Mouse (Mus musculus) heart, embryonic 15.5 days (tissue): ENCODE data around the gene Ablim1. TPM values are rescaled to one million over a fixed set of nuclear protein-coding genes. Genes with fewer than 3 reads are reported as not detected.

ENCODE experiments used
- ATAC-seq: fragments of 200-750 bp; cut with Nextera tagmentation; replicated peaks from 2 replicates; pipeline ENCODE4 v1.8.0; 2017; ENCODE audit warnings: low read depth, moderate TSS enrichment; ENCODE audit not compliant: insufficient number of reproducible peaks, insufficient read depth, low FRiP score
- H3K27ac ChIP-seq: fragments of 300-500 bp; sonication (generic); 2 replicates; pipeline ENCODE4 v1.5.1; 2015; ENCODE audit warnings: mild to moderate bottlenecking, inconsistent platforms
- H3K27me3 ChIP-seq: fragments of 300-500 bp; sonication (generic); 2 replicates; pipeline ENCODE4 v1.6.1; 2015; ENCODE audit warnings: inconsistent platforms
- H3K36me3 ChIP-seq: fragments of 300-500 bp; sonication (generic); 2 replicates; pipeline ENCODE4 v1.6.1; 2015; ENCODE audit warnings: mild to moderate bottlenecking, inconsistent platforms
- H3K4me1 ChIP-seq: fragments of 300-500 bp; sonication (generic); replicated peaks from 2 replicates; pipeline ENCODE4 v1.6.1; 2015; ENCODE audit warnings: inconsistent platforms
- H3K4me2 ChIP-seq: fragments of 300-500 bp; sonication (generic); 2 replicates; pipeline ENCODE4 v1.6.1; 2015; ENCODE audit warnings: inconsistent platforms, mild to moderate bottlenecking, moderate library complexity
- H3K4me3 ChIP-seq: fragments of 300-500 bp; sonication (generic); 2 replicates; pipeline ENCODE4 v1.5.1; 2015; ENCODE audit warnings: mild to moderate bottlenecking, inconsistent platforms
- H3K9ac ChIP-seq: fragments of 300-500 bp; sonication (generic); 2 replicates; pipeline ENCODE4 v1.6.1; 2015; ENCODE audit warnings: mild to moderate bottlenecking, inconsistent platforms
- H3K9me3 ChIP-seq: fragments of 300-500 bp; sonication (generic); replicated peaks from 2 replicates; pipeline ENCODE4 v1.6.1; 2016; ENCODE audit warnings: inconsistent platforms
- WGBS: fragments of 180-500 bp; shearing (Covaris S2); methylation state at CpG from one replicate; pipeline ENCODE4 v1.1.7; 2015; ENCODE audit warnings: mixed read lengths; 5-methylcytosine and 5-hydroxymethylcytosine counted together
- polyA plus RNA-seq: library from polyadenylated mRNA; unstranded; fragments of >200 nt; fragmentation: Nextera tagmentation; extraction: Ambion mirVana; gene quantifications from 2 replicates; pipeline ENCODE4 v1.2.1, GENCODE M21; 2015

Ablim1 gene
- polyA plus RNA-seq, 1 experiment from 2014 or later = 56.2 TPM

DNA sequence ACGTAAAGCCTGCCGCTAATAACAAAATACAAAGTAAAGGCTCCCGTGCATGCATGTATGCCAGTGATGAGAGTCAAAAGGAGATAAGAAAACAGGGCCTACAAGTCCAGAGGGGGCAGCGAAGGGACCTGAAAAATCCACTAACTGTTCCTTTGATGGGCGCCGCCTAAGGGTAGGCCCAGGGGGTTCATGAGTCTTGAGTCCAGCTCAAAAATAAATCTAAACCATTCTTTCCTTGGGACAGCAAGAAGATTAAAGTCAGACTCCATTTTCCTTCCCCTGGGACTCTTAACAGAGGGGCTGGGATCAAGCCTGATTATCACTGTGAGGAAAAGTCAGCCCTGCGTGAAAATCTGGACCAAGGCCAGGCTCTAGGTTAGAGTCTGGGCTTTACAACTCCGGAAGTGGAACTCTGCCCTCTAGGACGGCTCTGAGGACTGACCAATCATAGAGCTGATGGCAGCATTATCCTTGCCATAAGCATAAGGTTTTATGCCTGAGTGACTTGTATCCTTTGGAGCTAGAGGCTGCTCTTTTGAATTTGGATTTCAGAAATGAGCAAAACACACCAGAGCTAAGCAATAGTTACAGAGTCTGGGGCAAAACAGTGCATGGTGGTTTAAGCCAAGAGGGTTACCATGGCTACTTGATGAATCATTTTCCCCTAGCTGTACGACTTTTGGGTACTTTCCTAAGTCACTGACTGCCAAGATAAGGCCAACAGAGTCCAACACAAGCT lies 235.7 kb downstream of the Ablim1 start:
- WGBS = 55% methylated on average over 10 of the region's 10 CpGs
- no peaks in the 10 kb centered on the region for H3K9me3 ChIP-seq
- peak overlapping the region; percentile 36 for H3K27ac ChIP-seq
- H3K4me2 ChIP-seq = no peak overlapping the region
- no peaks in the 10 kb centered on the region for H3K27me3 ChIP-seq
- H3K4me3 ChIP-seq = no peak overlapping the region
- no peak overlapping the region for H3K9ac ChIP-seq
- 0 out of 2 replicates have a peak, but pooled peaks cover 4% of the 10 kb centered on the region for H3K36me3 ChIP-seq
- ATAC-seq = peak; percentile 63; the same call in 1 of the 2 replicates
- peaks cover 34% of the 10 kb centered on the region for H3K4me1 ChIP-seq

- Histone ChIP-seq H3K4me2 (no peak overlapping the region), H3K27ac (peak overlapping the region; percentile 36), H3K36me3 (0 out of 2 replicates have a peak, but pooled peaks cover 4% of the 10 kb centered on the region), H3K4me3 (no peak overlapping the region), H3K9ac (no peak overlapping the region), H3K27me3 (no peaks in the 10 kb centered on the region), H3K9me3 (no peaks in the 10 kb centered on the region), H3K4me1 (peaks cover 37% of the 10 kb centered on the region)
- no peak for ATAC-seq
- 70% methylated on average over 13 of the region's 13 CpGs for WGBS
These were observed 236.7 kb downstream of the Ablim1 start for GRCm38 (mm10) chr19:57077826-57078699.

DNA sequence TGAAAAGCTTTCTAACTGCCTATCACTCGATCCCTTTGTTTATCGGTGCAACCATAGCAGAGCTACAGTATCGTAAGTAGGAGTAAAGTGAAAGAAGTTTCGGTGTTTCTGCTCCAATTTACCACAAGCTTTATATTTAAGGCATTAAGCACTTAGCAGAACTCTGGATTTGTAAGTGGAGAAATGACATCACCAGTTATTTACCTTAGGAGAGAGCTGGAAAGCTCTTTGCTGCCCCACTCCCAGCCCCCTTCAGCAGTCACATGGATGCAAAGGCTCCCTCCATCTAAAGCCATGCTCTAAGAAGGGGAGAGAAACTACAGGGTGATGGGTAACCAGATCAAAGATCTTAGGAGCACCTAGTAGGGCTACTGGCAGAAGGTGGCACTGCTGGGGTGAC lies 241.3 kb downstream of the Ablim1 start:
- no peak overlapping the region for H3K4me2 ChIP-seq
- H3K27ac ChIP-seq = peak overlapping the region; percentile 23; the same call in 1 of the 2 replicates
- no peak overlapping the region for H3K4me3 ChIP-seq
- H3K9ac ChIP-seq = no peak overlapping the region
- peaks cover 8% of the 10 kb centered on the region; the same call in 1 of the 2 replicates for H3K36me3 ChIP-seq
- no peak for ATAC-seq
- no peaks in the 10 kb centered on the region for H3K9me3 ChIP-seq
- peaks cover 18% of the 10 kb centered on the region for H3K4me1 ChIP-seq
- 75% methylated on average over 4 of the region's 4 CpGs for WGBS
- H3K27me3 ChIP-seq = no peaks in the 10 kb centered on the region

- no peak for ATAC-seq
- Histone ChIP-seq H3K9ac (no peak overlapping the region), H3K36me3 (peaks cover 12% of the 10 kb centered on the region), H3K9me3 (no peaks in the 10 kb centered on the region), H3K4me3 (no peak overlapping the region), H3K4me2 (no peak overlapping the region), H3K4me1 (peaks cover 11% of the 10 kb centered on the region), H3K27me3 (no peaks in the 10 kb centered on the region), H3K27ac (peak overlapping the region; percentile 23; the same call in 1 of the 2 replicates)
- 61% methylated on average over 3 of the region's 3 CpGs for WGBS
These were observed 242.0 kb downstream of the Ablim1 start for GRCm38 (mm10) chr19:57072756-57073155.

DNA sequence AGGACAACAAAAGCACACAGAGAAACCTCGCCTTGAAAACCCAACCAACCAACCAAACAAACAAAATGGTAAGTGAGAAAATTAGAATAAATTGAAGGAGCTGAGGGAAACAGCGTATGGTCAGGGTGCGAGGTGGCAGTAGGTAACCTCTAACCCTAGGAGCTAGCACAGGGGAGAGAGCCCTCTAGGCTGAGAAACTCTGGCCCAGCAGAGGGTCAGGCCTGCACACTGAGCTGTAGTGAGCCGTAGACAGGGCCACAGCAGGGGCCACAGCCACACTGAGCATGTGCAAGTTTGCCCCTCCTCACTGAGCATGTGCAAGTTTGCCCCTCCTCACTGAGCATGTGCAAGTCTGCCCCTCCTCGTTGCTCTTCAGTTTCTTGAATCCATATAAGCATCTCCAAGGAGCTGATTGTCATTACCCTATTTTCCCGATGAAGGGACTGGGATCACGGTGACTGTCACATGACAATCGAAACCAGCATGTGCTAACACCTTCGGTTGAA lies 247.6 kb downstream of the Ablim1 start:
- 91% methylated on average over 9 of the region's 9 CpGs for WGBS
- Histone ChIP-seq H3K4me3 (no peak overlapping the region), H3K4me2 (no peak overlapping the region), H3K36me3 (peaks cover 36% of the 10 kb centered on the region), H3K4me1 (no peaks in the 10 kb centered on the region), H3K27me3 (no peaks in the 10 kb centered on the region), H3K9me3 (no peaks in the 10 kb centered on the region), H3K27ac (no peak overlapping the region), H3K9ac (no peak overlapping the region)
- ATAC-seq = no peak

DNA sequence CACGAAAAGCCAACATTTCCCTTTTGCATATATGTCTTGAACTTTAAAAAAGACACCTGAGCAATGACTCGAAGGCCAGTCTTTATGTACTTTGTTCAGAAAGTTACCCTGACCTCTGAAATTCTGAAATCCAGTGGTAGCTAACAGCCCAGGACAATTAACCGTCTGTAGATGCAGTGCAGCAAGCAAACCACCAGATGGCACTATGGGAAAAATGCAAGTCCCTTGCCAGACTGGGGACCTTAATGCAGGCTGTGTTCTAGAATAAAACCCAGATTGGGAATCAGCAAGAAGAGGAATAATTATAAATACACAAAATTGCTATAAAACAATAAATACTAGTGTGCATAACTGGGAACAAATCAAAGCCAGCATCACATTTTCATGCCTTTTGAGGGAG lies 248.4 kb downstream of the Ablim1 start:
- H3K9ac ChIP-seq = no peak overlapping the region
- no peaks in the 10 kb centered on the region for H3K9me3 ChIP-seq
- H3K4me2 ChIP-seq = no peak overlapping the region
- ATAC-seq = no peak
- no peak overlapping the region for H3K27ac ChIP-seq
- H3K36me3 ChIP-seq = peaks cover 45% of the 10 kb centered on the region
- H3K4me1 ChIP-seq = no peaks in the 10 kb centered on the region
- H3K4me3 ChIP-seq = no peak overlapping the region
- no peaks in the 10 kb centered on the region for H3K27me3 ChIP-seq
- WGBS = 33% methylated on average over 3 of the region's 3 CpGs

DNA sequence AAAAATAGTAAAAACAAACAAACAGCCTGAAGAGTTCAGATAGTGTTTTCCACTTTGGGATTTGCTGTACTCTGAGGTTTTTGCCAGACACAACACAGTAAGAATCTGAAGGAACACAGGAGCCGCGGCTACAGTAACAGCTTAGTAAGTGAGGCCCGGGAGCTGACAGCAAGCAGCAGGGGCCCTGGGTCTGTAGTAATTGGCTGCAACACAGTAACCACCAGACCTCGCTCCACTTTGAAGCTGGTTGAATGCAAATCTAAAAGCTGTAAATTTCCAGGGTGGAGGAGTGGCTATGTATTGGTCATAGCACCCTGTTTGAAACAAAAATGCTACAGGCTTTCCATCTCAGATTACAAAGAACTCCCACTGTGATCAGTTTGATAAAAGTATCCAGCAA lies 252.0 kb downstream of the Ablim1 start:
- no peak overlapping the region for H3K4me3 ChIP-seq
- no peaks in the 10 kb centered on the region for H3K9me3 ChIP-seq
- H3K4me2 ChIP-seq = no peak overlapping the region
- no peaks in the 10 kb centered on the region for H3K27me3 ChIP-seq
- H3K36me3 ChIP-seq = peaks cover 70% of the 10 kb centered on the region
- no peak overlapping the region for H3K27ac ChIP-seq
- no peak overlapping the region for H3K9ac ChIP-seq
- no peaks in the 10 kb centered on the region for H3K4me1 ChIP-seq
- no peak for ATAC-seq
- 82% methylated on average over 4 of the region's 4 CpGs for WGBS

- Histone ChIP-seq H3K9me3 (peaks cover 3% of the 10 kb centered on the region; the same call in 1 of the 2 replicates), H3K4me3 (no peak overlapping the region), H3K4me2 (no peak overlapping the region), H3K4me1 (no peaks in the 10 kb centered on the region), H3K9ac (no peak overlapping the region), H3K27ac (no peak overlapping the region), H3K27me3 (no peaks in the 10 kb centered on the region), H3K36me3 (peaks cover 67% of the 10 kb centered on the region)
- no peak for ATAC-seq
- WGBS = 59% methylated on average over 19 of the region's 19 CpGs
These were observed 255.6 kb downstream of the Ablim1 start for GRCm38 (mm10) chr19:57059018-57059580.

DNA sequence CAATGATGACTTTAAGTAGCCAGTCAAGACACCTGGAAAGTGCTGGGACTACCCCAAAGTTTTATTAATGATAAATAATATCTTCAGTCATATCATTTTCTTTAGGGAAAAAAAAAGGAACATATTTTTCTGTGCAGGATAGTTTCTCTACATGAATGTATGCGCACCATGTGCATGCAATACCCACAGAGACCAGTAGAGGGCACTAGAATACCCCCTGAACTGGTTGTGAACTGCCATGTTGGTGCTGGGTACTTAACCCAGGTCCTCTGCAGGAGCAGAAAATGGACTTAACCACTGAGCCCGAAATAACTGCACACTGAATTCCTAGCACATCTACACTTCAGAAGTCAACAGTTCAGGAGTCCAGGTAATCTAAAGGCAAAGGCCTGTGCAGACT lies 257.2 kb downstream of the Ablim1 start:
- H3K4me1 ChIP-seq = no peaks in the 10 kb centered on the region
- no peak overlapping the region for H3K4me2 ChIP-seq
- H3K27me3 ChIP-seq = no peaks in the 10 kb centered on the region
- peaks cover 3% of the 10 kb centered on the region; the same call in 1 of the 2 replicates for H3K9me3 ChIP-seq
- 96% methylated on average over 2 of the region's 2 CpGs for WGBS
- H3K36me3 ChIP-seq = peaks cover 55% of the 10 kb centered on the region
- H3K27ac ChIP-seq = no peak overlapping the region
- H3K9ac ChIP-seq = no peak overlapping the region
- no peak overlapping the region for H3K4me3 ChIP-seq
- ATAC-seq = no peak

GRCm38 (mm10) chr19:57055215-57056120 lies 259.3 kb downstream of the Ablim1 start:
- H3K36me3 ChIP-seq = peaks cover 37% of the 10 kb centered on the region
- 82% methylated on average over 16 of the region's 16 CpGs for WGBS

More at GRCm38 (mm10) chr19:57055215-57056120, 259.3 kb downstream of the Ablim1 start:
- no peaks in the 10 kb centered on the region for H3K27me3 ChIP-seq
- no peak overlapping the region for H3K9ac ChIP-seq
- H3K27ac ChIP-seq = no peak overlapping the region
- peaks cover 3% of the 10 kb centered on the region; the same call in 1 of the 2 replicates for H3K9me3 ChIP-seq
- H3K4me3 ChIP-seq = no peak overlapping the region
- no peak overlapping the region for H3K4me2 ChIP-seq
- H3K4me1 ChIP-seq = no peaks in the 10 kb centered on the region
- no peak for ATAC-seq
